Mouse (Mus musculus): Measurements from ENCODE around the gene Ggt6.

DNA sequence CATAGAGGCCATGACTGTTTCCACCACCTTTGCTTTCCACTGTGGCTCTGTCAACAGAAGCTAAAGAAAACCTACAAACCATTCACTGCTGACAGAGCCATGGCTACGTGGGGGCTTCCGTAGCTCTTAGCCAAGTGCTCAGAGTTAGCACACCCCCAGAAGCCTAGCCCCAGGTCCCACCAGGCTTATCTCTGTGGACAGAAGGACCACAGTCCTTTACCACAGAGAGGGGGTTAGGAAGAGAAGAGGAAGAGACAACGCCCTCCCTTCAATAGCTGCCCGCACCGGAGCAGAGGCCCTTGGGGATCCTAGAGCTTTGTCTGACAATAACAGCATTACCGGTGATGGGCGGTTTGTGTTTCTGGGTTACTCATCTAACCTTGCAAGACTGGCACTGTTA lies 40.1 kb downstream of the Ggt6 start:
- no peak for TF ChIP-seq CTCF (IDR thresholded peaks at IDR 0.05; ENCODE audit: insufficient read depth, low read length)
- TF ChIP-seq POLR2A (IDR thresholded peaks at IDR 0.05; ENCODE audit: borderline replicate concordance, extremely low read depth, low read depth, low read length) = no peak
